Mouse (Mus musculus): ENCODE data around the gene Pcsk5. TPM values are rescaled to one million over a fixed set of nuclear protein-coding genes. Genes with fewer than 3 reads are reported as not detected.

The Pcsk5 gene
- polyA plus RNA-seq, 1 experiment from 2014 or later = 13.5 TPM

DNA sequence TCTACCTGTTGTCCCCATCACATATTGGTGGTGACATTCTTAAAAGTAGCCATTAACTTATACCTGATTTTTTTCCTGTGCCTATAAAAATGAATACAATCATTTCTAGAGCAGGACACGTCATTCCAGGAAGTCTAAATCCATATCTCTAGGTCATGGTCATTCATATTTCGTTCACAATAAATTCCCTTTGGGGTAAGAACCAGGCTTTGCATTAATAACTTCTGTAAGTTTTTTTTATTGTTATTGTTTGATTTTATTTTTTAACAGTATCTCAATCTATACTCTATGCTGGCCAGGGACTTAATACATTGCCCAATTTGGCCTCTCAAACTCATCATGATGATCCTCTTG is 408.9 kb downstream of the Pcsk5 start:
- Histone ChIP-seq H3K4me3 (ENCODE audit: low read depth, low read length) (no peak overlapping the region), H3K4me2 (ENCODE audit: low read depth, low read length, severe bottlenecking) (no peak overlapping the region), H3K27me3 (ENCODE audit: control insufficient read depth, insufficient read depth, low read length) (no peaks in the 10 kb centered on the region), H3K27ac (ENCODE audit: low read depth, low read length) (no peak overlapping the region), H3K9ac (ENCODE audit: low read length) (no peak overlapping the region), H3K36me3 (ENCODE audit: control insufficient read depth, insufficient read depth, low read length) (no peaks in the 10 kb centered on the region), H3K4me1 (replicated peaks; ENCODE audit: control insufficient read depth, insufficient read depth, low read length) (no peaks in the 10 kb centered on the region), H3K9me3 (ENCODE audit: control insufficient read depth, low read length) (no peaks in the 10 kb centered on the region)
- 82% methylated on average over 2 of the region's 2 CpGs for WGBS
- DNase-seq (ENCODE audit: low spot score) (no peak), ATAC-seq (replicated peaks; ENCODE audit: low FRiP score) (no peak)

DNA sequence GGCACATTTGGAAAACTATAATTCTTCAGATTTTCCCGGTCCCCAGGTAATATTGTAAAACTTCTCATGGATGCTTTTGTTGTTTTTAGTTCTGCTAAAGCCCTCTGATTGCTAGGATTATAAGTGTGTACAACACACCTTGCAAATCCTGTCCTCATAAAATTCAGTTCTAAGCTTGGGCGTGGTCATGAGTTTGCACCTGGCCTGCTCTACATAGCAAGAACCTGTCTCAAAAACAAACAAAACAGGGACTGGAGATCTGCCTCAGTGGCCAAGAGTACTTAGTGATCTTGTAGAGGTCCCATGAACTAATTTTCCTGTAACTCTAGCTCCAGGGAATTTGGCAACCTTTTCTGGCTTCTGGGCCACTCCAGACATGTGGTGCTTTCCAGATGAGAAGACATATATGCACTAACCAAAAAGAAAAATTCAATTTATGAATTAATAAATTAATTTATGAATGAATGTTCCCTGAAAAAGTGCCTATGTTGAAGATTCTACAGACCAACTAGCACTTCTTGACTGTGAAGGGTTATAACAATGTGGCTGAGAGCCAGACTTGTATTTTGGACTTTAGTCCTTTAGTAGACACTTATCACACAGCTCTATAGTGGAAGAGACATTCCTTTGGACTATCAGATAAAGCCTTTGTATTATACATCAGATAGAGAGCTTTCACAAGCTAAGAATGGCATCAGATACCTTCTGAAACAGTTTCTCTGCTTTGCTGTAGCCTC is 409.4 kb downstream of the Pcsk5 start:
- no peaks in the 10 kb centered on the region for H3K36me3 ChIP-seq (ENCODE audit: control insufficient read depth, insufficient read depth, low read length)

DNA sequence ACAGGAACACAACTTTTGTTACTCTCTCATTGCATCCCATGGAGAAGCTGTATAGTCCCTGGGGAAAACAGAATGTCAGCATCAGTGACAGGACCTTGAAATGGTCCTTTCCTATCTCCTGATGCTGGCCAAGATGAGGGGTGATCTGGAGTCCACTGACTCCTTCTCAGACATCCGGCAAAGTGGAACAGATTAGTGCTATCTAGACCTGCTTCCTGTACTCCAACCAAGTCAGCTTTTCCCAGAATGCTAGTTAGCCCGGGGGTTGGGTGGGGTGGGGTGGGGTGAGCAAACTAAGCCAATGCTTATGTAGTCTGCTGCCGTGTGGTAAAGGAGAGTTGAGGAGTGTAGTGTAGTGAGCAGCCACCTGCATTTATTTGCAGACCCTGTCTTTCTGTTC is 414.1 kb downstream of the Pcsk5 start:
- H3K9ac ChIP-seq (ENCODE audit: low read length) = no peak overlapping the region
- H3K4me2 ChIP-seq (ENCODE audit: low read depth, low read length, severe bottlenecking) = no peak overlapping the region
- ATAC-seq (replicated peaks; ENCODE audit: low FRiP score) = no peak
- no peak for DNase-seq (ENCODE audit: low spot score)
- WGBS = 86% methylated on average over 3 of the region's 3 CpGs
- H3K27ac ChIP-seq (ENCODE audit: low read depth, low read length) = no peak overlapping the region
- H3K4me3 ChIP-seq (ENCODE audit: low read depth, low read length) = no peak overlapping the region
- no peaks in the 10 kb centered on the region for H3K9me3 ChIP-seq (ENCODE audit: control insufficient read depth, low read length)
- H3K36me3 ChIP-seq (ENCODE audit: control insufficient read depth, insufficient read depth, low read length) = no peaks in the 10 kb centered on the region
- H3K4me1 ChIP-seq (replicated peaks; ENCODE audit: control insufficient read depth, insufficient read depth, low read length) = no peaks in the 10 kb centered on the region
- no peaks in the 10 kb centered on the region for H3K27me3 ChIP-seq (ENCODE audit: control insufficient read depth, insufficient read depth, low read length)

More for the DNA sequence above, 409.4 kb downstream of the Pcsk5 start:
- Histone ChIP-seq H3K4me2 (ENCODE audit: low read depth, low read length, severe bottlenecking) (no peak overlapping the region), H3K9ac (ENCODE audit: low read length) (no peak overlapping the region), H3K4me3 (ENCODE audit: low read depth, low read length) (no peak overlapping the region), H3K27ac (ENCODE audit: low read depth, low read length) (no peak overlapping the region), H3K27me3 (ENCODE audit: control insufficient read depth, insufficient read depth, low read length) (no peaks in the 10 kb centered on the region), H3K9me3 (ENCODE audit: control insufficient read depth, low read length) (no peaks in the 10 kb centered on the region), H3K4me1 (replicated peaks; ENCODE audit: control insufficient read depth, insufficient read depth, low read length) (no peaks in the 10 kb centered on the region)
- WGBS = 85% methylated on average over 2 of the region's 2 CpGs
- DNase-seq (ENCODE audit: low spot score) = no peak
- ATAC-seq (replicated peaks; ENCODE audit: low FRiP score) = no peak

DNA sequence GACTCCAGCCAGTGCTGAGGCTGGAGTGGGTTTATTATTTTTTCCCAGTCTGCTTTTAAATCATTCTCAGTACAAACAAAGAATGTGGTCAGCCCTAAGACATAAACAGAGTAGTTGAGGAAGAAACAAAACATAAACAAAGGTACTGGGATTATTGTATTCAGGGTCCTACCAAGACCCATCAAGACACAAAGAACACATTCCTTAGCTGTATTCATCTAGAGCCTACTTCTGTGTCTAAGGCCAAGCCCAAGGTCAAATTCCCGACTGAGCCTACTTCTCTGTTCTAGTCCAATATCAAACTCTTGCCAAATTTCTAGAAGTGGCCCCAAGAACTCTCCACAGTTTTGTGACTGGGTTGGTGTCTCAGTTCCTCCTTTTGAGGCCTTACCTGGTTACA is 419.6 kb downstream of the Pcsk5 start:
- WGBS = 70% methylated on average over 1 of the region's 1 CpGs
- DNase-seq (ENCODE audit: low spot score) (no peak), ATAC-seq (replicated peaks; ENCODE audit: low FRiP score) (no peak)
- H3K4me3 ChIP-seq (ENCODE audit: low read depth, low read length) = no peak overlapping the region
- no peak overlapping the region for H3K9ac ChIP-seq (ENCODE audit: low read length)
- H3K36me3 ChIP-seq (ENCODE audit: control insufficient read depth, insufficient read depth, low read length) = no peaks in the 10 kb centered on the region
- no peak overlapping the region for H3K27ac ChIP-seq (ENCODE audit: low read depth, low read length)
- no peak overlapping the region for H3K4me2 ChIP-seq (ENCODE audit: low read depth, low read length, severe bottlenecking)
- no peaks in the 10 kb centered on the region for H3K9me3 ChIP-seq (ENCODE audit: control insufficient read depth, low read length)
- H3K27me3 ChIP-seq (ENCODE audit: control insufficient read depth, insufficient read depth, low read length) = no peaks in the 10 kb centered on the region
- no peaks in the 10 kb centered on the region for H3K4me1 ChIP-seq (replicated peaks; ENCODE audit: control insufficient read depth, insufficient read depth, low read length)

DNA sequence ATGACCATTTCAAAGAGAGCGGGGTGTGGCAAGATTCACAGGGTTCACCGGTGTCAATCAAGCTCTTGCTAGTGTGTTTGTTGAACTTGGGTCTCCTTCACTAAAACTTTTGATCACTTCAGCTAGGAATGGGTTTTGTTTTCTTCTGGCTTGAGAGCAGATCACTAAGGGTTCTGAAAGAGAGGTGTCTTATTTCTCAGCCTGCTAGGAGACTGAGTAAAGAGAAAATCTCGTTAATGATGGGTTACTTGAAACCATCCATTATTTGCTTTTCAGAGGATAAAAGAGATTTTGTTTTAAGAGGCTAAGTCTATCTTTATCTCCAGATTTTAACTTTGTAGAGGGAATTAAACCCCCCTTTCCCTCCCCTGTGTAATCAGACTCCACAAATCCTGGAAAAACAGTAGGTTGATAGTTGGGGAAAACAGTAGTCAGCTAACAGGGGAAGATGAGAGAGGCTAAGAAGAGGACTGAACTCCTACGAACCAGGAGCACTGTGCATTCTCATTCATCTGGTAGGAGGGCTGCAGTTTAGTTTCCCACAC is 424.4 kb downstream of the Pcsk5 start:
- no peak overlapping the region for H3K27ac ChIP-seq (ENCODE audit: low read depth, low read length)
- H3K9me3 ChIP-seq (ENCODE audit: control insufficient read depth, low read length) = no peaks in the 10 kb centered on the region
- ATAC-seq (replicated peaks; ENCODE audit: low FRiP score) (no peak), DNase-seq (ENCODE audit: low spot score) (no peak)
- no peaks in the 10 kb centered on the region for H3K4me1 ChIP-seq (replicated peaks; ENCODE audit: control insufficient read depth, insufficient read depth, low read length)
- 41% methylated on average over 4 of the region's 4 CpGs for WGBS
- no peak overlapping the region for H3K9ac ChIP-seq (ENCODE audit: low read length)
- H3K27me3 ChIP-seq (ENCODE audit: control insufficient read depth, insufficient read depth, low read length) = no peaks in the 10 kb centered on the region
- H3K4me2 ChIP-seq (ENCODE audit: low read depth, low read length, severe bottlenecking) = no peak overlapping the region
- H3K4me3 ChIP-seq (ENCODE audit: low read depth, low read length) = no peak overlapping the region
- H3K36me3 ChIP-seq (ENCODE audit: control insufficient read depth, insufficient read depth, low read length) = no peaks in the 10 kb centered on the region

DNA sequence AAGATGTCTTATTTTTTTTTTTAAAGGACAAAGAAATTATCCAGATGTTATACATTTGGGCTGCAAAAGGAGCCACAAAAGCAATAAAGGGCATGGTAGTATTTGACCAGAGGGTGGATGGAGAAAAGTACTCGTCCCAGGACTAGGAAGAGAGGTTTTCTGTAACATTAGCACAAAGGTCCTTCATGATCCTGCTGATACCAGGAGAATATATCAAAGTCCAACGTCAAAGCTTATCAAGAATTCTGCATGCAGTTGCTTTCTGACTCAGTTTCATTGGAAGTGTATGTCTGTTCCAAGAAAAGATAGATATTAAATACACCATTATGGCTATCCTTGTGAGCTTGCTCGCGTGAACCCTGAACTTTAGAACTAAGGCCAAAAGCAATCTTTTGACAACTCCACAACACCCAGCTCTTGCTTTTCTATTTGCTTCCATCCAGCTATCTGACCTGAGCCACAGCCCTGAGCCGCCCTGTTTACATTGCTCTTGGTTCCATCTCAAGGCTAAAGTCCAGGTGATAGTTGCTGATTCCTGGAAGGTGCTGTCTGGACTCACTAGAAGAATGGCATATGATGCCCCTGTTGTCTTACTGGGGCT is 426.9 kb downstream of the Pcsk5 start:
- no peak for ATAC-seq (replicated peaks; ENCODE audit: low FRiP score)
- Histone ChIP-seq H3K4me1 (replicated peaks; ENCODE audit: control insufficient read depth, insufficient read depth, low read length) (no peaks in the 10 kb centered on the region), H3K9ac (ENCODE audit: low read length) (no peak overlapping the region), H3K27me3 (ENCODE audit: control insufficient read depth, insufficient read depth, low read length) (no peaks in the 10 kb centered on the region), H3K4me3 (ENCODE audit: low read depth, low read length) (no peak overlapping the region), H3K9me3 (ENCODE audit: control insufficient read depth, low read length) (no peaks in the 10 kb centered on the region), H3K27ac (ENCODE audit: low read depth, low read length) (no peak overlapping the region), H3K36me3 (ENCODE audit: control insufficient read depth, insufficient read depth, low read length) (no peaks in the 10 kb centered on the region), H3K4me2 (ENCODE audit: low read depth, low read length, severe bottlenecking) (no peak overlapping the region)
- DNase-seq (ENCODE audit: low spot score) = no peak
- WGBS = 90% methylated on average over 5 of the region's 5 CpGs

DNA sequence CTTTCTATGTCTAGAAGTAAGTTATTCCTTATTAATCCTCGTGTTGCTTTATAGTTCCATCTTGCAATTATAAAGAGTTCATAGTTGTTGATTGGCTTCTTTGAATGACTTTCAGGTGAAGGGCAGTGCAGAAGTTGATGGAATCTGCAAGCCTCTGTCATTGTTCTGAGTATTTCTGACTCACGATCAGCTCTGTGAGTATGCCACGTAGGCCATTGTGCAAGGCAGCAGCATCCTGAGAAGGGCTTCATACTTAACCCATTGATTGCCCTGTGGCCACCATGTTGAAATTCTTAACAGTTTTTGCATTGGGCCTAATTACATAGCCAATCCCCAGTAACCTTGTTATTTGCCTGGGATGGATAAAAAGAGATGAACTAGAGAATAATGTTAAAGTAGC is 428.1 kb downstream of the Pcsk5 start:
- WGBS = 56% methylated on average over 3 of the region's 3 CpGs
- H3K4me1 ChIP-seq (replicated peaks; ENCODE audit: control insufficient read depth, insufficient read depth, low read length) = no peaks in the 10 kb centered on the region
- H3K27me3 ChIP-seq (ENCODE audit: control insufficient read depth, insufficient read depth, low read length) = no peaks in the 10 kb centered on the region
- H3K4me3 ChIP-seq (ENCODE audit: low read depth, low read length) = no peak overlapping the region
- DNase-seq (ENCODE audit: low spot score) (no peak), ATAC-seq (replicated peaks; ENCODE audit: low FRiP score) (no peak)
- no peak overlapping the region for H3K9ac ChIP-seq (ENCODE audit: low read length)
- no peak overlapping the region for H3K27ac ChIP-seq (ENCODE audit: low read depth, low read length)
- no peaks in the 10 kb centered on the region for H3K9me3 ChIP-seq (ENCODE audit: control insufficient read depth, low read length)
- H3K36me3 ChIP-seq (ENCODE audit: control insufficient read depth, insufficient read depth, low read length) = no peaks in the 10 kb centered on the region
- no peak overlapping the region for H3K4me2 ChIP-seq (ENCODE audit: low read depth, low read length, severe bottlenecking)

DNA sequence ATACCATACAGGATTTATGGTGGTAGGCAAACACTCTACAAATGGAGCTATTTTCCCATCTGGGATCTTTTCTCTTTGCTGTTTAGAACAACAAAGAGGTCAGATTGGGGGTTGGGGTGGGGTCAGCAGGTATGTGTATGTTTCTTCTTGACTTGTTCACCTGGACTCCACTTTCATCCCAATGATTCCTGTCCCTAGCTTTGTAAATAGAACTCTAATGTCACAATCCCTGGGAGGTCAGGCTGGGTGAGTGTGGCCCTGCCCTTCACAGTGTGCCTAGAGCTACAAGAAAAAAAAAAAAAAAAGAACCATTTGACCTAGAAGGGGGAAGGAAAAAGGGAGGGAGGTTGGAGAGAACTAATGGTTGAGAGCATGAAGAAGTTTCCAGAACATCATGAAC is 428.8 kb downstream of the Pcsk5 start:
- H3K27ac ChIP-seq (ENCODE audit: low read depth, low read length) = no peak overlapping the region
- no peaks in the 10 kb centered on the region for H3K36me3 ChIP-seq (ENCODE audit: control insufficient read depth, insufficient read depth, low read length)
- H3K9me3 ChIP-seq (ENCODE audit: control insufficient read depth, low read length) = no peaks in the 10 kb centered on the region
- H3K4me3 ChIP-seq (ENCODE audit: low read depth, low read length) = no peak overlapping the region
- DNase-seq (ENCODE audit: low spot score) = no peak
- H3K4me1 ChIP-seq (replicated peaks; ENCODE audit: control insufficient read depth, insufficient read depth, low read length) = no peaks in the 10 kb centered on the region
- no peaks in the 10 kb centered on the region for H3K27me3 ChIP-seq (ENCODE audit: control insufficient read depth, insufficient read depth, low read length)
- ATAC-seq (replicated peaks; ENCODE audit: low FRiP score) = no peak
- no peak overlapping the region for H3K4me2 ChIP-seq (ENCODE audit: low read depth, low read length, severe bottlenecking)
- no peak overlapping the region for H3K9ac ChIP-seq (ENCODE audit: low read length)

DNA sequence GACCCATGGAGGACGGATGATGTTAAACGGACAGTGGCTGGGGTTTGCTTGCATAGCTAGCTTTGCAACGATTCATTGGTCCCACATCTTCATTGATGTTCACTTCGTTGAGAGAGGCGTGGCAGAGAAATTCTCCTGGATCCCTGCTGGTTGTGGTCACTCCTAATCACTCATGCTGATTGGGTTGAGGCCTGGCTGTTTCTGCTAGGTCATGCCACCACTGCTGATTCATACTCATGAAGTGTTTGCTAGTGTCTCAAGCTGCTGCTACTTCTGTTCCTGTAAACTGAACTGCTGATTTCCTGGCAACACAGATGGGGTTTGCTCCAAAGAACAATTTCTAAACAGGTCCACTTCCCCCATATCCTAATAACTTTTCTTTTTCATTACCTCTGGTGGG is 430.6 kb downstream of the Pcsk5 start:
- DNase-seq (ENCODE audit: low spot score) (no peak), ATAC-seq (replicated peaks; ENCODE audit: low FRiP score) (no peak)
- no peaks in the 10 kb centered on the region for H3K9me3 ChIP-seq (ENCODE audit: control insufficient read depth, low read length)
- H3K36me3 ChIP-seq (ENCODE audit: control insufficient read depth, insufficient read depth, low read length) = no peaks in the 10 kb centered on the region
- 92% methylated on average over 5 of the region's 5 CpGs for WGBS
- H3K9ac ChIP-seq (ENCODE audit: low read length) = no peak overlapping the region
- H3K27me3 ChIP-seq (ENCODE audit: control insufficient read depth, insufficient read depth, low read length) = no peaks in the 10 kb centered on the region
- H3K4me2 ChIP-seq (ENCODE audit: low read depth, low read length, severe bottlenecking) = no peak overlapping the region
- no peak overlapping the region for H3K4me3 ChIP-seq (ENCODE audit: low read depth, low read length)
- no peak overlapping the region for H3K27ac ChIP-seq (ENCODE audit: low read depth, low read length)
- H3K4me1 ChIP-seq (replicated peaks; ENCODE audit: control insufficient read depth, insufficient read depth, low read length) = no peaks in the 10 kb centered on the region

All from forebrain, embryonic 11.5 days (tissue).